Mouse (Mus musculus) hindbrain, postnatal 0 days (tissue): Measurements from ENCODE around the gene Six5. TPM values are rescaled to one million over a fixed set of nuclear protein-coding genes. Genes with fewer than 3 reads are reported as not detected.

Experiments
- ATAC-seq: fragments of 200-750 bp; cut with Nextera tagmentation; 2 replicates; pipeline ENCODE4 v1.8.0; 2017; ENCODE audit warnings: mild to moderate bottlenecking, moderate TSS enrichment, moderate library complexity
- DNase-seq: peaks from one replicate; pipeline ENCODE4 v3.0.0-alpha.2; 2015; ENCODE audit warnings: low spot score
- H3K27ac ChIP-seq: fragments of 300-500 bp; sonication (generic); 2 replicates; pipeline ENCODE4 v1.5.1; 2014; ENCODE audit warnings: mild to moderate bottlenecking
- H3K27me3 ChIP-seq: fragments of 300-500 bp; sonication (generic); 2 replicates; pipeline ENCODE4 v1.6.1; 2014; ENCODE audit warnings: low read length, mixed read lengths; ENCODE audit not compliant: insufficient read depth
- H3K36me3 ChIP-seq: fragments of 300-500 bp; sonication (generic); 2 replicates; pipeline ENCODE4 v1.6.1; 2014; ENCODE audit warnings: low read length, mixed read lengths; ENCODE audit not compliant: insufficient read depth
- H3K4me1 ChIP-seq: fragments of 300-500 bp; sonication (generic); 2 replicates; pipeline ENCODE4 v1.6.1; 2014; ENCODE audit warnings: antibody characterized with exemption, low read length, mixed read lengths; ENCODE audit not compliant: insufficient read depth
- H3K4me2 ChIP-seq: fragments of 300-500 bp; sonication (generic); 2 replicates; pipeline ENCODE4 v1.6.1; 2014; ENCODE audit warnings: low read depth, mild to moderate bottlenecking, low read length, moderate library complexity, mixed read lengths
- H3K4me3 ChIP-seq: fragments of 300-500 bp; sonication (generic); 2 replicates; pipeline ENCODE4 v1.5.1; 2014; ENCODE audit warnings: low read length
- H3K9ac ChIP-seq: fragments of 300-500 bp; sonication (generic); replicated peaks from 2 replicates; pipeline ENCODE4 v1.6.1; 2014; ENCODE audit warnings: mild to moderate bottlenecking, low read length, moderate library complexity, mixed read lengths
- H3K9me3 ChIP-seq: fragments of 300-500 bp; sonication (generic); 2 replicates; pipeline ENCODE4 v1.6.1; 2016; ENCODE audit warnings: low read length, mixed read lengths
- CTCF ChIP-seq: IDR thresholded peaks from 2 replicates; pipeline ENCODE4 v1.5.1; 2016; ENCODE audit warnings: antibody characterized with exemption, control low read depth, low read depth
- WGBS: fragments of 180-500 bp; shearing (Covaris S2); extraction: QIAGEN DNeasy Blood & Tissue Kit; methylation state at CpG from one replicate; pipeline ENCODE4 v1.1.7; 2014; 5-methylcytosine and 5-hydroxymethylcytosine counted together
- polyA plus RNA-seq: library from polyadenylated mRNA; unstranded; fragments of >200 nt; fragmentation: Nextera tagmentation; extraction: Ambion mirVana; gene quantifications from 2 replicates; pipeline ENCODE4 v1.2.1, GENCODE M21; 2015
- total RNA-seq: library from RNA; depleted of rRNA; stranded (reverse); fragments of >200 nt; gene quantifications from 2 replicates; pipeline ENCODE4 v1.2.3, GENCODE M21; 2014

Gene Six5
- total and polyA plus RNA-seq, 2 experiments from 2014 or later, result 1.5 to 12.1 TPM

DNA sequence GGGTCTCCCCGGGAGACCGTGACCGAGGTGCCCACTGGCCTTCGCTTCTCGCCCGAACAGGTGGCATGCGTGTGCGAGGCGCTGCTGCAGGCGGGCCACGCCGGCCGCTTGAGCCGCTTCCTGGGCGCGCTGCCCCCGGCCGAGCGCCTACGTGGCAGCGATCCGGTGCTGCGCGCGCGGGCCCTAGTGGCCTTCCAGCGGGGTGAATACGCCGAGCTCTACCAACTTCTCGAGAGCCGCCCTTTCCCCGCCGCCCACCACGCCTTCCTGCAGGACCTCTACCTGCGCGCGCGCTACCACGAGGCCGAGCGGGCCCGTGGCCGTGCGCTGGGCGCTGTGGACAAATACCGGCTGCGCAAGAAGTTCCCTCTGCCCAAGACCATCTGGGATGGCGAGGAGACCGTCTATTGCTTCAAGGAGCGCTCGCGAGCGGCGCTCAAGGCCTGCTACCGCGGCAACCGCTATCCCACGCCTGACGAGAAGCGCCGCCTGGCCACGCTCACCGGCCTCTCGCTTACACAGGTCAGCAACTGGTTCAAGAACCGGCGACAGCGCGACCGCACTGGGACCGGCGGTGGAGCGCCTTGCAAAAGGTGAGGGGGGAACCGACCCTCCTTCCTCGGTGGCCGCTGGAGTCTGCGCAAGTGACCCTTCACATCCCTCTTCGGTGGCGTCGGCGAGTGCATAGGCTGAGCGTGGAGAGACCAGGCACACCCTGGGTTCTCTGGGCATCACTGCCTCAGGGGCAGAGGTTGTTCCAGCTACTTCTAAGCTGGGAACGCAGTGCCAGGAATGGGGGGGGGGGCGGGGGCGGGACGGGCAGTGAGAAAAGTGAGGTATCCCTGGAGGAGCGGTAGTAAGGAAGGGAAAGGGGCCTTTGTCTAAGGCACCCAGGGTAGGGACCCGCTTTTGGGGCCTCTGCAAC, 694 bp downstream of the Six5 start:
- no peak for ATAC-seq
- TF ChIP-seq CTCF, result no peak
- Histone ChIP-seq H3K36me3 (peaks cover 10% of the 10 kb centered on the region), H3K27me3 (peaks cover 5% of the 10 kb centered on the region; the same call in 1 of the 2 replicates), H3K4me3 (peak overlapping the region; percentile 49), H3K9me3 (no peaks in the 10 kb centered on the region), H3K9ac (peak overlapping the region; percentile 53), H3K4me2 (peak overlapping the region; percentile 94), H3K4me1 (0 out of 2 replicates have a peak, but pooled peaks cover 4% of the 10 kb centered on the region), H3K27ac (peak overlapping the region; percentile 86)
- under 1% methylated on average over 85 of the region's 87 CpGs for WGBS
- DNase-seq, result peak; percentile 43

- Histone ChIP-seq H3K36me3 (peaks cover 6% of the 10 kb centered on the region), H3K4me1 (0 out of 2 replicates have a peak, but pooled peaks cover 4% of the 10 kb centered on the region), H3K4me3 (peak overlapping the region; percentile 49), H3K4me2 (peak overlapping the region; percentile 94), H3K27me3 (peaks cover 5% of the 10 kb centered on the region; the same call in 1 of the 2 replicates), H3K9me3 (no peaks in the 10 kb centered on the region), H3K27ac (no peak overlapping the region), H3K9ac (peak overlapping the region; percentile 7)
- WGBS, result under 1% methylated on average over 19 of the region's 19 CpGs
- no peak for TF ChIP-seq CTCF
- no peak for ATAC-seq
- peak; percentile 37 for DNase-seq
Measured at GRCm38 (mm10) chr7:19095751-19096110, 1.3 kb downstream of the Six5 start.

- Histone ChIP-seq H3K9ac (peak overlapping the region; percentile 7; the same call in 1 of the 2 replicates), H3K27ac (no peak overlapping the region), H3K9me3 (no peaks in the 10 kb centered on the region), H3K27me3 (peaks cover 5% of the 10 kb centered on the region; the same call in 1 of the 2 replicates), H3K36me3 (peaks cover 3% of the 10 kb centered on the region; the same call in 1 of the 2 replicates), H3K4me1 (0 out of 2 replicates have a peak, but pooled peaks cover 4% of the 10 kb centered on the region), H3K4me3 (peak overlapping the region; percentile 49), H3K4me2 (peak overlapping the region; percentile 94)
- ATAC-seq (no peak), DNase-seq (no peak)
- TF ChIP-seq CTCF, result no peak
- 54% methylated on average over 5 of the region's 5 CpGs for whole genome bisulfite sequencing
Measured at GRCm38 (mm10) chr7:19096421-19096976, 2.1 kb downstream of the Six5 start.

DNA sequence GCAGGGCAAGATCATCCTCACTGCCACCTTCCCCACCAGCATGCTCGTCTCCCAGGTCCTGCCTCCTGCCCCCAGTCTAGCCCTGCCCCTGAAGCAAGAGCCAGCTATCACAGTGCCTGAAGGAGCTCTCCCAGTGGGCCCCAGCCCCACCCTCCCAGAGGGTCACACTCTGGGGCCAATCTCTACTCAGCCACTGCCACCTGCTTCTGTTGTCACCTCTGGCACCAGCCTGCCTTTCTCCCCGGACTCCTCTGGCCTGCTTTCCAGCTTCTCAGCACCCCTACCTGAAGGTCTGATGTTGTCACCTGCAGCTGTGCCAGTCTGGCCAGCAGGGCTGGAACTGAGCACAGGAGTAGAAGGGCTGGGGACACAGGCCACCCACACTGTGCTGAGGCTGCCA, 2.8 kb downstream of the Six5 start:
- DNase-seq (no peak), ATAC-seq (no peak)
- Histone ChIP-seq H3K9ac (no peak overlapping the region), H3K27me3 (peaks cover 5% of the 10 kb centered on the region; the same call in 1 of the 2 replicates), H3K4me2 (no peak overlapping the region), H3K4me3 (no peak overlapping the region), H3K9me3 (no peaks in the 10 kb centered on the region), H3K36me3 (no peaks in the 10 kb centered on the region), H3K27ac (no peak overlapping the region), H3K4me1 (0 out of 2 replicates have a peak, but pooled peaks cover 4% of the 10 kb centered on the region)
- no peak for TF ChIP-seq CTCF
- WGBS, result 56% methylated on average over 2 of the region's 2 CpGs

DNA sequence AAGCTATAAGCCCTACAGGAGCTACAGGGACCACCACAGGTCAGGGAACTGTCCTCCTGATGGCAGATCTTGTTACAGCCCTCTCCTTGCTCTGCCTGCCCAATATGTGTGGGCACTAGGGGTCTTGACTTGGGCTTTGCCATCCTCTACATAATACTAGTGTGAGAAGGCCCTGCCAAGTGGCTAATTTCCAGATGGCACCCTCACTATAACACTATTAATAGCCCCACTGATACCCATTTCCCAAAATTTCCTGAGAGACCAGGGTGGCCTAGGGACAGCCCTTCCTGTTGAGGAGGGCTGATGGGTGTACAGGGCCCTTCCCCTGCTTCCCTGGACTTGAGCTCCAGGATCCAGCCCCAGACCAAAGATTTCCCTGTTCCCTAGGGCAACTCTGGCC, 3.5 kb downstream of the Six5 start:
- Histone ChIP-seq H3K9ac (no peak overlapping the region), H3K27ac (no peak overlapping the region), H3K36me3 (no peaks in the 10 kb centered on the region), H3K4me1 (0 out of 2 replicates have a peak, but pooled peaks cover 4% of the 10 kb centered on the region), H3K27me3 (peaks cover 5% of the 10 kb centered on the region; the same call in 1 of the 2 replicates), H3K4me2 (no peak overlapping the region), H3K9me3 (peaks cover 1% of the 10 kb centered on the region; the same call in 1 of the 2 replicates), H3K4me3 (no peak overlapping the region)
- DNase-seq (no peak), ATAC-seq (no peak)
- no peak for TF ChIP-seq CTCF

DNA sequence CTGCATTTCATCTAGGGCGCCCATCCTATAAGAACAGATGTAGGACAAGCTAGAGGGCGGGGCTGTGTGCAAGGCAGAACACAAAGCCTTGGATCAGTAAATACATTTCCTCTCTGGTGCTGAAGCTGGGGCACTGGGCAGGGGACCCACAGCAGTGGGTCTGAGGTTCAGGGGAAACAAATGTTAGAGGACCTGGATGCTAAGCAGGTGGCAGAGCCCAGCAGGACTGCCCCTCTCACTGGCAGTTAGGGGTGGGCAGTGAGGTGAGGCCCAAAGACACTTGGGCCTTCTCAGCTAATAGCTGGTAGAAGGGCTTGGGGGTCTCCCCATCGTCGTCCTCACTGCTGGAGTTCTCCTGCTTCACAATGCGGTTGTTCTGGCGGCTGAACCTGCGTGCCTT, 4.4 kb downstream of the Six5 start:
- no peak for ATAC-seq
- WGBS, result 54% methylated on average over 7 of the region's 7 CpGs
- Histone ChIP-seq H3K4me3 (no peak overlapping the region), H3K9me3 (peaks cover 3% of the 10 kb centered on the region; the same call in 1 of the 2 replicates), H3K4me1 (no peaks in the 10 kb centered on the region), H3K9ac (no peak overlapping the region), H3K27ac (no peak overlapping the region), H3K4me2 (no peak overlapping the region), H3K36me3 (no peaks in the 10 kb centered on the region), H3K27me3 (peaks cover 5% of the 10 kb centered on the region; the same call in 1 of the 2 replicates)
- TF ChIP-seq CTCF, result no peak
- DNase-seq, result no peak
